Mouse (Mus musculus): ENCODE data around the gene Nim1k.
A peak's percentile ranks its signal among the peaks of the same experiment; 100 is the strongest.
"Not testable (repeated sequence)": the region's sequence is repeated elsewhere in the genome, so short reads cannot be mapped to it uniquely, and the experiment has no call there.

The Nim1k gene

GRCm38 (mm10) chr13:119729406-119729805 lies 26.3 kb downstream of the Nim1k start:
- no peak for DNase-seq (ENCODE audit: low read depth, low spot score)

- no peak for DNase-seq (ENCODE audit: low read depth, low spot score)
These were observed 27.9 kb downstream of the Nim1k start for GRCm38 (mm10) chr13:119727608-119728387.

DNA sequence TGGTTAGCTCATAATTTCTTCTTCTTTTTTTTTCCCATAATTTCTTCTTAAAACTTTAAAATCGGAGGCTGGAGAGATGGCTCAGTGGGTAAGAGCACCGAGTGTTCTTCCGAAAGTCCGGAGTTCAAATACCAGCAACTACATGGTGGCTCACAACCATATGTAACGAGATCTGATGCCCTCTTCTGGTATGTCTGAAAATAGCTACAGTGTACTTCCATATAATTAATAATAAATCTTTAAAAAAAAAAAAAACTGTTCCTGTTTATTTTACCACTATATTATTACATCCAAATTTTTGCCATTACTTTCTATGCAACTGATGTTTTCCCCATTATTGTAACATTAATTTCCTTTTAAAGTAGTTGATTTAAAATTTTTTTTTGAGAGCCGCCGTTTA lies 31.1 kb downstream of the Nim1k start:
- no peak for DNase-seq (ENCODE audit: low read depth, low spot score)

- no peak for DNase-seq (ENCODE audit: low read depth, low spot score)
These were observed 32.3 kb downstream of the Nim1k start for GRCm38 (mm10) chr13:119723368-119723767.

- DNase-seq (ENCODE audit: low read depth, low spot score), result no peak
These were observed 33.2 kb downstream of the Nim1k start for GRCm38 (mm10) chr13:119722447-119722846.

DNA sequence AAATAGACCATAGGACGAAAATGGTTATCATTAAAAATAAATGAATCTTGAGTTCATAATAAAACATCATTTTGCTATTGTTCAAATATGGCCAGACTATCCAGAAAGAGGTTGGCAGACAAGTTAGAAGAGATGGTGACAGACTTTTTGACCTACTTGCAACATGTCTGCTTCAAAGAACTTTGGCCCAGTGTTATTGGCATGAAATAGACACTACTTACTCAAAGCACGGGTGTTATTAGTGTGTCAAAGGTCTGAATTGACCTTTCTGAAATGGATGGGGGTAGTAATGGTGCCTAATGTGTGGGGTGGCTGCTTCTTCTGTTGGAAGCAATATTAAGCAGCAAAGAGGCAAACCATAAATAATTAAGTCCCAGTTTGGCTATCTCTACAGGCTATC lies 39.6 kb downstream of the Nim1k start:
- no peak for DNase-seq (ENCODE audit: low read depth, low spot score)

GRCm38 (mm10) chr13:119713821-119714220 lies 41.9 kb downstream of the Nim1k start:
- no peak for DNase-seq (ENCODE audit: low read depth, low spot score)

DNA sequence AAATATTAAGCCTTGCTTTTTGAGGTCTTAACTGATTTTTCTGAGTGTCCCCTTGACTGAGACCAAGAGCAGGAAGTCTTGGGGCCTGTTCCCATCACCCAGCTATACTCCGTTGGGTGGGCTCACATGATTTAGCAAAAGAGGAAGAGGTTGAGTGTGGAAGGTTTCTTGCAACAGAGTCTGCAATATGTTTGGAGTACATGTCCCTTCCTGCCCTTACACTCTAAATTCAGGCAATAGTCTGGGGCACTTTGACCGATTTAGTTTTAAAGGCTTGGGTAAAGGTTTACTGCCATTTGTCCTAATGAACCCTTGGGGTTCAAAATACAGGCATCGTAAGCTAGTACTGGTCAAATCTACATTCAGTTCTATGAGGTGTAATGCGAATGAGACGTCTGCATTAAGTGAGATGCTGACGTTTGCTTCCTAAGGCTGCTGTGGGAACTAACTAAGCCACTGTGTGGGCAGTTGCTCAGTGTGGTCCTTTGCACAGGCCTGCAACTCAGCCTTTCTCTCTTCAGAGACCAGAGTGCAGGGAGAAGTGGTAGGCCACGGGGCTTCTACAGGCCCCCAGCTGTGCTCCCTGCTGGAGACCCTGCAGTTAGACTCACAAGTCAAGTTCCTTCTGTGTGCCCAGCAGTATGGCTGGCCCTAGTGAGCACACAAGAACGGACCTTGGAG lies 42.4 kb downstream of the Nim1k start:
- no peak for DNase-seq (ENCODE audit: low read depth, low spot score)

DNA sequence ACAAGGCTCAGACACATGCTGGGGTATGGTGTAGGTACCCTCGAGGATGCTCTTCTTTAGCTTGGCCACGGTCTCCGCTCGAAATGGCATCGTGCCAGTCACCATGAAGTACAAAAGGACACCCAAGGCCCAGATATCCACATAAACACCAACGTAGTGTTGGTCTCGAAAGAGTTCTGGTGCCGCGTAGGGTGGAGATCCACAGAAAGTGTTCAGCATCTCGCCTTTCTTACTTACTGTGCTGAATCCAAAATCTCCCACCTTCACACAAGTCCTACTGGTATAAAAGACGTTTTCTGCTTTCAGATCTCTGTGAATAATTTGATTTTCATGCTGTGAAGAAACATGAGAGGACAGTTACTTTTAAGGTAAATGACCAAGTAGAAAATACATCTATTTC lies 43.2 kb downstream of the Nim1k start:
- no peak for DNase-seq (ENCODE audit: low read depth, low spot score)

DNA sequence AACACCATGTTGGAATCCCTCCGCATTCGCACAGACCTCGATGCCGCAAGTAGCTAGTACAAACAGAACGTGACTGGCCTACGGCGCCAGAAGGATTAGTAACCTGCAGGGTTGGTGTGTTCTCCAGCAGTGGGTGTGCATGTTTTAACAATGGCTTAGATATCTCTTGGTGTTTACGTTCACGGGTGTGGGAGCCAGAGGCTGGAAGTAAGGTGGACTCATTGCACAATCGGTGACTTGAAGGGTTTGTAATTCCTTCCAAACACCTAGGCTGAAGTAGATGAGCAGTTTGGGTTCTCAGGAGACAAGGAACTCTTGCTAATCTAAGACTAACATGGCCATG lies 45.4 kb downstream of the Nim1k start:
- no peak for DNase-seq (ENCODE audit: low read depth, low spot score)

DNA sequence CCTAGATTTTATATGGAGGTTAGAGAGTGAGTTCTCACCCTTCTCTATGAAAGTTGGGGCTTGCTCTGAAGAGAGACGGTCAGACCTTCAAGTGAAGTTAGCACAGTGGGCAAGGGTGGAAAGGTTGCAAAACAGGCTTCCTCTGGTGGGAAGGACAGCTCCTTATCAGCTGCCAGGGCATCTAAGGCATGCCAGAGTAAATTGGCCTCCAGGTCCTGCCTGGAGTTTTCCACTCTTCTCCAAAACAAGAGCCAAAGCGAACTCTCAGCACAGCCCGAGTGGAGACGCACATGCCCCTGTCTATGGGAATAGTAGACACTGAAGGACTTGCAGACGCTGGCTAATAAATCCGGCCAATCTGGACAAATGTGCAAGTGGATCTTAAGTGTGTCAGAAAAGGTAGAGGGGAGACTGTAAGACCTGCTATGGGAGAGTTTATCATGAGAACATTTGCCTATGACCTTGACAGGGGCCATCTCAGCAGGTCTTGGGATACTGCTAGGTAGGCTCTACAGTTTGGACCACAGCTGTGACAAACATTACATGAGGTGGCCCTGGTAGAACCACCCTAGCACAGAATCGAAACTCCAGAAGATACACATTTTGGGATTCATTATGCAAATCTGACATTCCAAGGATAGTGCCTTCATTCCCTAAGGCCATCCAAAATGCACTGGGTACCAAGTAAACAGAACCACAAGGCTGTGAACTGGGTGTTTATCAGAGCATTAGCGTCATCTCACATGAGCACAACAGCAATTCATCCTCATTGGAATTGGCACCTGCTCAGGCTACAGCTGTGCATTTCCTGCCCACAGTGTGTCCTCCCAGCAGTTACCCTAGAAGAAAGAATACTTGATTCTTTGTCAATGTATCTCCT lies 46.1 kb downstream of the Nim1k start:
- no peak for DNase-seq (ENCODE audit: low read depth, low spot score)

GRCm38 (mm10) chr13:119708941-119709340 lies 46.7 kb downstream of the Nim1k start:
- DNase-seq (ENCODE audit: low read depth, low spot score), result no peak

GRCm38 (mm10) chr13:119707906-119708305 lies 47.8 kb downstream of the Nim1k start:
- DNase-seq (ENCODE audit: low read depth, low spot score), result no peak

DNA sequence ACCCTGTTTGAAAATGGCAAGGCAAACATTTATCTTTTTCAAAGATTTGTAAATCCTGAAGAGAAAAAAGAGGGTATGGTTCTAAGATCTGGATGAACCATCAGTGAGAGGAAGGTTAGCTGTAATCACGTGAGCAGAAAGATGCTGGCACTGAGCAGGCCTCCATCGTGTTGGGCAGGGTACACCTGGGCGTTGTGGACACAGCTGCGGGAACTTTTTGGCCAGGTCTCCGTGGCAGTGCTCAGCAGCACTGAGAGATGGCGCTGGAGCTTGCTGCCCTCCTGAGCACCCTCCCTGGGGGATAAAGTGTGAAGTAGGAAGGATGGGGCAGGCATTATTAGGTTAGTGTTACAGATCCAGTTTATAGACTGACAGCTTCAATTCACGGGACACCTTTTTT lies 48.7 kb downstream of the Nim1k start:
- no peak for DNase-seq (ENCODE audit: low read depth, low spot score)

GRCm38 (mm10) chr13:119706278-119706880 lies 49.3 kb downstream of the Nim1k start:
- DNase-seq (ENCODE audit: low read depth, low spot score), result not testable (repeated sequence)

DNA sequence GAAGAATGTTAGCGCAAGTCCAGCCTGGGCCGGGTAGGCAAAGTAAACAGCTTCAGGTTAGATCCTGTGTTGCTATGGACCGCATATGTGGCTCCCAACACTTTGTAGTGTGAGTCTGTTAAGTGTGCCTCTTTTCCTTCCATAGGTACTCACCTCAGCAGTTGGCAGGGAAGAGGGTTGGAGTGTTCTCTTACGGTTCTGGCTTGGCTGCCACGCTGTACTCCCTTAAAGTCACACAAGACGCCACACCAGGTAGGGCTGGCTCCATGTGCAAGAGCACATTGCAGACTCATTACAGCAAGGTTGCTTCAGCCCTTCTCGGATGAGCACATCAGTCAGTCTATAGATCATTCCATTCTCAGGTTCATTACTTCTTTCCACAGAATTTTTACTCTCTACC lies 51.4 kb downstream of the Nim1k start:
- DNase-seq (ENCODE audit: low read depth, low spot score), result no peak

GRCm38 (mm10) chr13:119698436-119698835 lies 57.2 kb downstream of the Nim1k start:
- DNase-seq (ENCODE audit: low read depth, low spot score), result no peak

DNA sequence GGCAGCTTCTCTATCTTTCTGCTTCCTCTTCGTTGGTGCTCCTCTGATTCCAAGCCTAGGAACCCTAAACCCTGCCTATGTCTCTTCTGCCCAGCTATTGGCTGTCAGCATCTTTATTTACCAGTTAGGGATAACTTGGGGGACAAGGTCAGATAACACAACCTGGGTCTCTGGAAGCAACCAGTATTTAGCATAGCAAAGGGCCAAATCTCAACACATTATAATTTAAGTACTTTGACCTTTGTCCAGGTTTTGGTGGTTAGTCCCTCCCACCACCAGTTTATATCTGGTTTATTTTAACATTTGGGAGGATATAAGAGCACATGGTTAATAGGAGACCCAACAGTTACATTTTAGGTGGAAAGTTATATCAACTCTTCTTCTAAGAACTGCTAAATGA lies 59.2 kb downstream of the Nim1k start:
- DNase-seq (ENCODE audit: low read depth, low spot score), result no peak

DNA sequence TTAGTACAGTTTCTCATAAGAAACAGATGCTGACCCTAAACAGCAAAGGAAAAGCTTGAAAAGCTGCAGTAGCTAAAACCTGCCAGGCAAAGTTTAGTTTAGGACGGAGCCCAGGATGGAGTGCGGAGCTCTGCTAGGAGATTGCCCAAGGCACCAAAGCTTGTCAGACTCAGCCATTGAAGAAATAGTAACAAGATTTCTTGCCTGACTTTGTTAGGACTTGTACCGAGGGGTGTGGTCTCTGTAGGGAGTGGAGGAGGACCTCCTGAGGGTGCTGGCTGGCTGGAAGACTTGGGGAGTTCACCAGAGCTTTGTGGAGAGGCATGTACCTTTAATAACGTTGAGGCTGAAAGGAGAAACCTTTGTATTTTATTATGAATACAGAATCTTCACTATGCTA lies 60.0 kb downstream of the Nim1k start:
- DNase-seq (ENCODE audit: low read depth, low spot score), result peak; percentile 32

- DNase-seq (ENCODE audit: low read depth, low spot score), result not testable (repeated sequence)
These were observed 63.7 kb downstream of the Nim1k start for GRCm38 (mm10) chr13:119691958-119692357.

DNA sequence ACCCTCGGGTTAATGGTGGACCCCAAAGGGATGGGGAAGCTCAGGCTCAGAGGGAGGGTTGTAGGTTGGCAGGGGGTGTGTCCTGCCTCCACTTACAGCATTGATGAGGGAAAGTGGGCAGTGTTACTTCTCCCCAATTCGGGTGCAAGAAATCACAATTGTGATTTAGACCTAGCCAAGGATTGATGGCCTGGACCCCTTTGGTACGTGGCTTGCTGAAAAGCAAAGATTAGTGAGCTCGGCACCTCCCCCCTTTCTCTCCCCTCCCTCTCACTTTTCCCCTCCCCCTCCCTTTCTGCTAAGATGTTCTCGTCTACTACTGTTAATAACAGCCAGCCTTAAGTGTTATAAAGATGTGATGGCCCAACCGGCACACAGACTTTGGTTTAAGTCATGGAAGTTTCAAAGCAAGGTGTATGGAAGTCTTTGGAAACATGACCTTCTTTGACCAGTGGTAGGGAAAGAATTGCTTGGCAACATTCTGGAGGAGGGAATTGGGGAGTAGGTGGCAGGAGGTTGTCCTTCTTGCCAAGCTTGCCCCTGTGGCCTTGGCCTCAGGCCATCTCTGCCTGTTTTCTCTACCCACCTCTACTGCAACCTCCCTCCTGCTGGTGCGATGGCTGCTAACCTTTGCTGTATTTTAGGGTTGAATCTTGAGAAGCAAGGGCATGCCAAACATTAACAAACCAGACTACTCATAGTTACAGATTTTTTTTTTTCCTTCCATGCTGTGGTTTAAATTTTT lies 64.6 kb downstream of the Nim1k start:
- DNase-seq (ENCODE audit: low read depth, low spot score), result no peak
